Mouse (Mus musculus) forebrain, embryonic 10.5 days (tissue): ENCODE results near the gene Fam206a. TPM values are rescaled to one million over a fixed set of nuclear protein-coding genes. Genes with fewer than 3 reads are reported as not detected.

Source experiments
- DNase-seq: peaks from one replicate; pipeline ENCODE4 v3.0.0-alpha.2; 2017; ENCODE audit warnings: low spot score; ENCODE audit errors: extremely low spot score
- H3K27ac ChIP-seq: fragments of 300-500 bp; sonication (generic); 2 replicates; pipeline ENCODE4 v1.5.1; 2016; ENCODE audit warnings: mild to moderate bottlenecking
- H3K27me3 ChIP-seq: fragments of 300-500 bp; sonication (generic); 2 replicates; pipeline ENCODE4 v1.6.1; 2016; ENCODE audit warnings: mild to moderate bottlenecking; ENCODE audit not compliant: poor library complexity, severe bottlenecking
- H3K36me3 ChIP-seq: fragments of 300-500 bp; sonication (generic); replicated peaks from 2 replicates; pipeline ENCODE4 v1.6.1; 2016; ENCODE audit warnings: mild to moderate bottlenecking, moderate library complexity
- H3K4me1 ChIP-seq: fragments of 300-500 bp; sonication (generic); 2 replicates; pipeline ENCODE4 v1.6.1; 2016
- H3K4me3 ChIP-seq: fragments of 300-500 bp; sonication (generic); 2 replicates; pipeline ENCODE4 v1.5.1; 2016; ENCODE audit warnings: mild to moderate bottlenecking, moderate library complexity
- H3K9me3 ChIP-seq: fragments of 300-500 bp; sonication (generic); 2 replicates; pipeline ENCODE4 v1.6.1; 2016; ENCODE audit warnings: mild to moderate bottlenecking, moderate library complexity
- WGBS: fragments of 180-500 bp; shearing (Covaris S2); methylation state at CpG from one replicate; pipeline ENCODE4 v1.1.7; 2016; 5-methylcytosine and 5-hydroxymethylcytosine counted together
- polyA plus RNA-seq: library from polyadenylated mRNA; unstranded; fragments of >200 nt; fragmentation: Nextera tagmentation; extraction: Ambion mirVana; gene quantifications from 2 replicates; pipeline ENCODE4 v1.2.1, GENCODE M21; 2016

The Fam206a gene
- 25.9 and 27.7 TPM in 2 replicates for polyA plus RNA-seq

DNA sequence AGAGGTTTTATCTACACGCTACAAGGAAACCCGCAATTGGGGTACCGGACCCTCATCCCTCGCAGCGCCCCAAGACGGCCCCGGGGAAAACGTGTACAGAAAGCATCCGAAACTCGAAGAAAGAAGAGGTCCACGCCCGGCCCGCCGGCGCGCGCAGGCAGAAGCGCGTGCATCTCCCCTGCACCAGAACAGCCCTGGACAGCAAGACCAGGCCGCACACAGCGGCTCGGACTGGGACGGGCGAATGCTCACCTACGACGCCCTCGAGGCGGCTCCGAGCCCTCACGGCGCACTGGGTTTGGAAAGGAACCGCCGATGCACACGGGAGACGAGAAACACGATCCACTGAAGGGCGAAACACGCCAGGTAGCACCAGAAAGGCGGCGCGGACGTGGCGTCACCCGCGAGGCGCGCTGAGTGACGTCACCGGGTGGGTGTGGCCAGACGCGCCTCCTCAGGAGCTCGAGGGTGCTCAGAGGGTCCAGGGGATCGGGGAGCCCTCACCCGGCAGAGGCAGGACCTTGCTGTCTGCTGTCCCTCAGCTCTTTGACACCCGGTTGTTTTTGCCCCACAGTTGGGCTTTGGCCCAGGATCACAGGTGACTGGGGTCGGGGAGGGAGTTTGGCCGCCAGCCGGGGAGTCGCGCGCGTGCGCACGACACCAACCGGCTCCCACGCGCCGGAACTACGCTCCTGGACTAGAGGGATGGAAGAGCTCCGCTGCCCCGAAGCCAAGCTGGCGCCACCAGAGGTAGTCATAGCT is at the start of gene Fam206a, which contains the start of gene Elp1:
Gene Fam206a (plus strand): TSS at position 439 of the 762 bp plus-strand sequence.
Gene Elp1 (minus strand): TSS at position 425 of the 762 bp plus-strand sequence.
- DNase-seq = peak; percentile 92
- H3K4me1 ChIP-seq = peaks cover 26% of the 10 kb centered on the region
- WGBS = under 1% methylated on average over 72 of the region's 72 CpGs

DNA sequence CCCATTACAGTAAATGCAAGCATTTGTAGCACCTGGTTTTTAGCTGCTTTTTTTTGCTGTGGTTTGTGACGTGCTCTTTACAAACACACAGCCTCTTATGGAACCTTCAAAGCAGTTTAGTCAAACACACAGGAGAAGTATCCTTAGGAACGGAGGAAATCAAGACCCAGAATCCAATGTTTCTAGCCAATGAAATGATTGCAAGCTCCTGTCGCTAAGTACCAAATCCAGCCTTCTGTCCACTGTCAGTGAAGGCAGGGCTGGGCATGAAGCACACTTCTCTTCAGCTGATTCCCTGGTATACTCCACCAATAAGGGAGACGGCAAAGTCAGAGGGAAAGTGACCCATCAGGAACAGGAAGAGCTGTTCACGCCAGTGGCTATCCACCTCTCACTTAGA is 46.1 kb upstream of the Fam206a start:
- no peaks in the 10 kb centered on the region for H3K9me3 ChIP-seq
- H3K4me1 ChIP-seq = no peaks in the 10 kb centered on the region
- DNase-seq = no peak
- H3K27ac ChIP-seq = no peak overlapping the region
- no peaks in the 10 kb centered on the region for H3K27me3 ChIP-seq
- 93% methylated on average over 5 of the region's 5 CpGs for WGBS
- peaks cover 93% of the 10 kb centered on the region for H3K36me3 ChIP-seq
- no peak overlapping the region for H3K4me3 ChIP-seq

More for the DNA sequence above, at the start of gene Fam206a, which contains the start of gene Elp1:
- H3K36me3 ChIP-seq = peaks cover 69% of the 10 kb centered on the region
- H3K27me3 ChIP-seq = no peaks in the 10 kb centered on the region
- no peaks in the 10 kb centered on the region for H3K9me3 ChIP-seq
- peak within 1 kb of the TSS; percentile 95 for H3K27ac ChIP-seq
- H3K4me3 ChIP-seq = peak within 1 kb of the TSS; percentile 97

DNA sequence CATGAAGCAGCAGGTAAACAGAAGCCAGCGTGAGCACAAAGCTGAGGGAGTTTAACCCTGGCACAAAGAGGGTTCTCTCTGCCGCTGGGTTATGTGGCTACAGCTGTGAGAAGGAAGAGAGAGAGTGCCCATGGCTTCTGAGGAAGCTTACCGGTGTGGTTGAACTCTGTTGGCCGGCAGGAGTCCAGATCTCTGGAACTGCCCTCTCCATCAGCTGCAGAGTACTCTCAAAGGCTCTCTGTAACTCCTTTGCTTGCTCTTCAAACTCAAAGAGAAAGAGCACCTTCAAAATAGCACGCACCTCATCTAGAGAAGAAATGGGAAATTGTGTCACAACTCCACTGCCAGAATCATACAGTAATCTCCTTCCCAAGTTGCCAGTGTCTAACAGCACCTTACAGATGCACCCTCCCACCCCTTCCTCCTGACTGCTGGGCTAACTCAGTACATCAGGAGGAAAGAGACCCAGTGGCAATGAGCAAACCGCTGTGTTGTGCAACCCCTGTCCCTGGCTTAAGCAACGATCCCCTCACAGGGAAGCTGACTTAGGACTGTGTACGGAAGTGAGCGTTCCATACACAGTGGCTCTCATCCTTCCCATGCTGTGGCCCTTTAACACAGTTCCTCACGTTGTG is 45.1 kb upstream of the Fam206a start:
- H3K9me3 ChIP-seq = no peaks in the 10 kb centered on the region

DNA sequence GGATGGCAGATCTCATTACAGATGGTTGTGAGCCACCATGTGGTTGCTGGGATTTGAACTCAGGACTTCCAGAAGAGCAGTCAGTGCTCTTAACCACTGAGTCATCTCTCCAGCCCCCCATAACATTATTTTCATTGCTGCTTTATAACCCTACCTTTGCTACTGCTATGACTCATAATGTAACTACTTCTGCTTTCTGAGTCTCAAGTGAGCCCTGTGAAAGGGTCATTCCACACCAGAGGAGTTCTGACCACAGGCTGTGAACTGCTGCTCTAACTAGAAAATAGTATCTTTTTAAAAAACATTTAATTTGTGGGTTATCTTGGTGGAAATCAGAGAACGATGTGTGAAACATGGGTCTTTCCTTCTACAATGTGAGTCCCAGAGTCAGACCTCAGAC is 44.5 kb upstream of the Fam206a start:
- H3K4me1 ChIP-seq = no peaks in the 10 kb centered on the region
- H3K27ac ChIP-seq = no peak overlapping the region
- H3K27me3 ChIP-seq = no peaks in the 10 kb centered on the region
- no peak for DNase-seq
- no peak overlapping the region for H3K4me3 ChIP-seq
- H3K9me3 ChIP-seq = no peaks in the 10 kb centered on the region
- 96% methylated on average over 1 of the region's 1 CpGs for WGBS
- peaks cover 97% of the 10 kb centered on the region for H3K36me3 ChIP-seq

More for the DNA sequence above, 45.1 kb upstream of the Fam206a start:
- Histone ChIP-seq H3K4me3 (no peak overlapping the region), H3K27ac (no peak overlapping the region), H3K4me1 (no peaks in the 10 kb centered on the region), H3K27me3 (no peaks in the 10 kb centered on the region), H3K36me3 (peaks cover 93% of the 10 kb centered on the region)
- no peak for DNase-seq
- WGBS = 93% methylated on average over 10 of the region's 10 CpGs

DNA sequence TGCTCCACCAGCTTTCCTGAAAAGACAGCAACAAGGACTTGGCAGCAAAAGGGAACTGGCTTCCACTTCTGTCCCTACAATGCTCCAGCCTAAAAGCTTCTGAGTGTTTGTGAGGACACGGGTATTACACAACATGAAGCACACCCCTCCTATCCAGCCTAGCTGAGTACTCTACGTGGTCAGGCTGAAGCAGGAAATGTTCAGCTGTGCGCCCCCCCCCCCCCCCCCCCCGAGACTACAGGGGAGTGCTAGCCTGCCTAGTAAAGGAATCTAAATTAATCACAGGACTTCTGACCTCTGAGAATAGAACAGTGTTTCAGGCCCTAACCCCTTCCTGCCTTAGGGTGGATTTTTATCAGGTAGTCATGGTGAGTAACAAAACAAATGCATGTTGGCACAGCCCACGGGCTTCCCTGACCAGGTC is 34.3 kb upstream of the Fam206a start:
- Histone ChIP-seq H3K36me3 (peaks cover 100% of the 10 kb centered on the region), H3K4me3 (no peak overlapping the region)
- WGBS = 75% methylated on average over 5 of the region's 5 CpGs

DNA sequence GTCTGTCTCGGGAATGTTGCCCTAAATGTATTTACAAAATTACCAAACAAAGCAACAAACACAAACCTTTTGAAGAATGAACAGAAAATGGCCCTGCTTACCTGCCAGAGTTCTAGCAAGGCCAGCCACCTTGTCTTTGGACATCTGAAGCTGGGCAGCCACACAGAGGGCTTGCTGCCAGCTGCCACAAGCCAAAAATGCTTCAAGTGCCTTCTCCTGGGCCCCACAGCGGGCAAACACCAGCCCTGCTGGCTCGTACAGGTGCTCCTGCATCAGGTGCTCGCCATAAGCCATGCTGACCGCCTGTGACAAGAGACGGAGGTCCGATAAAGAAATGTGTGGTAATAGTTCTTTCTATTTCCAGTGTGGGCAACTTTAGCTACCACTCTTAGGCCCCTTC is 33.2 kb upstream of the Fam206a start:
- no peak for DNase-seq
- Histone ChIP-seq H3K4me1 (no peaks in the 10 kb centered on the region), H3K9me3 (no peaks in the 10 kb centered on the region), H3K4me3 (no peak overlapping the region), H3K36me3 (peaks cover 100% of the 10 kb centered on the region), H3K27me3 (no peaks in the 10 kb centered on the region), H3K27ac (no peak overlapping the region)
- 95% methylated on average over 7 of the region's 7 CpGs for WGBS

More for the DNA sequence above, 34.3 kb upstream of the Fam206a start:
- no peaks in the 10 kb centered on the region for H3K4me1 ChIP-seq
- no peak overlapping the region for H3K27ac ChIP-seq
- H3K27me3 ChIP-seq = no peaks in the 10 kb centered on the region
- DNase-seq = no peak
- H3K9me3 ChIP-seq = no peaks in the 10 kb centered on the region

DNA sequence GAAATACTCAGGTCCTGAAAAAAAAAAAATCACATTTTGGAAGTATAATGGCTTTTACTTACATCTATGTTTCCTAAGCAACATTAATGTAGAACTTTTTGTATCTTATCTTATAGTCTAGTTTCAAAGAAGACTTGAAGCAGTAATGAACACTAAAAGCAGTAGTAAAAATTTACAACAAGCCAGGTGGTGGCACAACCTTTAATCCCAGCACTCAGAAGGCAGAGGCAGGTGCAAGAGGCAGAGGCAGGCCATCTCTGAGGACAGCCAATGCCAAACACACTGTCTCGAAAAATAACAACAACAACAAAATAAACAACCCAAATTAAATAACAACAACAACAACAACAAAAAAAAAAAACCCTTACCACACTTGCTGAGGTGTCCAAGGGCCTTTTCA is 31.1 kb upstream of the Fam206a start:
- H3K4me1 ChIP-seq = no peaks in the 10 kb centered on the region
- no peak overlapping the region for H3K27ac ChIP-seq
- no peaks in the 10 kb centered on the region for H3K27me3 ChIP-seq
- no peaks in the 10 kb centered on the region for H3K9me3 ChIP-seq
- H3K4me3 ChIP-seq = no peak overlapping the region
- WGBS = 79% methylated on average over 1 of the region's 1 CpGs
- no peak for DNase-seq
- peaks cover 100% of the 10 kb centered on the region for H3K36me3 ChIP-seq

DNA sequence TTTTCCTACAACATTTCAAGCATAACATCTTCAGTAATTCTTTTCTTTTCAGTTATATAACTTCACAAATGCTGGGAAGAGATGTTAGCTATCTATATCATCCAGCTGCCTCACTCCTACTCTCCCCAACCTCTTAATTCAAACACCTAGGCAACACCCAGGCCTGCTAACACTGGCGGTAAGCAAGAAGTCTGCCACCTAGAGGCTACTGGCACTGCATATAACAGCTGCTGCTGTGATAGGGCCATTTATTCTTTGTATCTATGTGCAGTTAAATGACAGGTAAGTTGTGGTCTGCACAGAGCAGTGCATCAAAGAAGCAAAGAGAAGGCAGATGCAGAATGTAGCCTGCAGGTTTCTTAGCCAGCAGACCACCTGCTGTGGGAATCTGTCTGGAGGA is 10.8 kb upstream of the Fam206a start:
- no peaks in the 10 kb centered on the region for H3K4me1 ChIP-seq
- H3K27ac ChIP-seq = no peak overlapping the region
- no peak for DNase-seq
- 58% methylated on average over 1 of the region's 1 CpGs for WGBS
- peaks cover 94% of the 10 kb centered on the region for H3K36me3 ChIP-seq
- H3K4me3 ChIP-seq = no peak overlapping the region
- H3K27me3 ChIP-seq = no peaks in the 10 kb centered on the region
- no peaks in the 10 kb centered on the region for H3K9me3 ChIP-seq

DNA sequence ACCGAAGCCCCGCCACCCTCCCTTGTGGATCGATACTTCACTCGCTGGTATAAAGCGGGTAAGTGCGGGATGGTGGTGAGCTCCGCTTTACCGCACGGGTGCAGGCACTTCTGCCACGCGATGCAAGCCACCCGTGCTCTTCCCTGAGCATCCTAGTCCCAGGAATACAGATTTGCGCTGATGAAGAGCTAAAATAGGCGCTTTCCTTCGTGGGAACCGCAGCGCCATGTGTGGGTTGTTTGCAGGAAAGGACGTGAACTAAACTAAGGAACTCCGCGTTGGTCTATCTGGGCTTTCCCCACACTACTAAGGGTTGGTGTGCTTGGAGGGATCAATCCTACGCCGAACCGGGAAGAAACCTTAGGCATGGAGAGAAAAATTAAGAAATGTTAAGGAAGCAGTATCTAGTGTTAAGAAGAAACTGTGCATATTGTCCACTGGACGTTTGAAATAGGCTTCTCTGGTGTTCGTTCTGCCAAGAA is 565 bp downstream of the Fam206a start:
- DNase-seq = no peak
- peaks cover 69% of the 10 kb centered on the region for H3K36me3 ChIP-seq
- H3K4me1 ChIP-seq = peaks cover 26% of the 10 kb centered on the region
- 2% methylated on average over 25 of the region's 25 CpGs for WGBS
- H3K4me3 ChIP-seq = peak overlapping the region; percentile 97
- H3K27ac ChIP-seq = peak overlapping the region; percentile 95
- no peaks in the 10 kb centered on the region for H3K9me3 ChIP-seq
- H3K27me3 ChIP-seq = no peaks in the 10 kb centered on the region

DNA sequence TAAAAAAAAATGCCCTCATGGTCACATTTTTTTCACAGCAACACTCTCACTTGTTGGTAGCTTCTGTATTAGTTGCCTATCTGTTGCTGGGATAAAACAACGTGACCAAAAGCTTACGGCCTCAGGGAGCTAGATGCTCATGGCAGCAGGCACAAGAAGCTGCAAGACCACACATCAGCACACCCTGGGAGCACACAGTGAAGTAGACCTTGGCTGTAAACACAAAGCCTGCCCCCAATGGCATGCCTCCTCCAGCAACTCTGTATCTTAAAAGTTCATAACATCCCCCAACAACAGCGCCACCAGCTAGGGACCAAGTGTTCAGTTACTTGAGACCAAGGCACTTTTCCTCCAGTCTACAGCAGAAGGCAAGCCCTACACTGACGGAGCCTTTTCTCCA is 6.9 kb downstream of the Fam206a start:
- no peaks in the 10 kb centered on the region for H3K27me3 ChIP-seq
- H3K4me3 ChIP-seq = no peak overlapping the region
- peaks cover under 1% of the 10 kb centered on the region for H3K4me1 ChIP-seq
- 79% methylated on average over 4 of the region's 4 CpGs for WGBS
- no peaks in the 10 kb centered on the region for H3K9me3 ChIP-seq
- no peak for DNase-seq
- H3K27ac ChIP-seq = no peak overlapping the region
- H3K36me3 ChIP-seq = peaks cover 70% of the 10 kb centered on the region

DNA sequence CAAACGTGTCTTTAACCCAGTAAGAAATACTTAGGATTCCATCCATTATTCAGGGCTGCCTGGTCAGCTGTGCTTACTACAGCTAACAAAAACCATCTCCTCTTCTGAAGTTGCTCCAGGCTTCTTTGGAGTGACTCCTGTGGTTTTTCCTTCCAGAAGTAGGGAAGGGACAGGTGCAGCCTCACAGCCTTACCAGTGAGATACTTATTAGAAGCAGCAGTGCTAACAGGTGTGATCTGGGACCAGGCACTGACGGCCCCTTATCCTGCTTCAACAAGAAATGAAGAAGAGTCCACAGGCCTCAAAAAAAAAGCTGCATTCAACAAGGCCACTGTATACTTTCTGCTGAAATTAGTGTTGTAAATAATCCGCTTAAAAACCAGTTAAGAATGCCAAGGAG is 9.5 kb downstream of the Fam206a start:
- H3K9me3 ChIP-seq = no peaks in the 10 kb centered on the region
- H3K27me3 ChIP-seq = no peaks in the 10 kb centered on the region
- DNase-seq = no peak
- H3K4me1 ChIP-seq = no peaks in the 10 kb centered on the region
- no peak overlapping the region for H3K27ac ChIP-seq
- H3K36me3 ChIP-seq = peaks cover 60% of the 10 kb centered on the region
- 72% methylated on average over 3 of the region's 3 CpGs for WGBS
- no peak overlapping the region for H3K4me3 ChIP-seq

DNA sequence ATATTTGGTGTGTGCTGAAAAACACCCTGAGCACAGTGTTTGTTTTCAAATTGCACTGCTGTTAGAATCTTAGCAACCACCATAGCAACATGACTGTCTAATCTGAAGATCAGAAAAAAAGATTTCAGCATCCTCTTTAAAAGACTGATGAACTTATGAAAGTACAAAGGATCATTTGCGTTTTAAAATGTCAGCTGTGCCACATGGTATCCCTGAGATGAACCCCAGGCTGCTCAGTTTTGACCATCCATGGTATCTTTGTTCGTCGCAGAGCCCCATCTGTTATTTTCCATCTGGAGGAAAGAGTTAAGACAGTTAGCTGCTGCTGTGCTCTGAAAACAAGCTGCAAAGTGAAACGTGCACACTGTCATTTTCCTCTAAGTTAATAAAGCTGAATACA is 10.0 kb downstream of the Fam206a start:
- Histone ChIP-seq H3K4me1 (no peaks in the 10 kb centered on the region), H3K4me3 (no peak overlapping the region), H3K27me3 (no peaks in the 10 kb centered on the region), H3K27ac (no peak overlapping the region), H3K36me3 (peaks cover 60% of the 10 kb centered on the region), H3K9me3 (no peaks in the 10 kb centered on the region)
- no peak for DNase-seq
- WGBS = 86% methylated on average over 4 of the region's 4 CpGs

DNA sequence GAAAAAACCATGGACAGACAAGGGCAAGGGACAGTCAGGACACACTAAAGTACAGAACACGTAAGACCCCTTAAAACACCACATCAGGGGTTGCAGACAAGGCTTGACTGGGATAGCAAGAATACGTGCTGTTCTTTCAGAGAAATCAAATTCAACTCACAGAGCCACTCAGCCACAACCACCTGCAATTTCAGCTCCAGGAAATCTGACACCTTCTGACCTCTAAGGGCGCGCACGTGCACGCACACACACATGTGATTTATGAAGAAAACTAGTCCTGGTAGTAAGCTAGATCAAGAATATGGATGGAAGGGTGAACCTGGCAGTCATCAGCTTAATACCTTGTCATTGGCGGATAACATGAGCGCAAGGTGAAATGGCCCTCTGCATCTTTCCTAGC is 13.0 kb downstream of the Fam206a start:
- no peak overlapping the region for H3K27ac ChIP-seq
- no peak for DNase-seq
- no peaks in the 10 kb centered on the region for H3K4me1 ChIP-seq
- H3K27me3 ChIP-seq = no peaks in the 10 kb centered on the region
- H3K9me3 ChIP-seq = no peaks in the 10 kb centered on the region
- 91% methylated on average over 8 of the region's 8 CpGs for WGBS
- peaks cover 39% of the 10 kb centered on the region for H3K36me3 ChIP-seq
- no peak overlapping the region for H3K4me3 ChIP-seq
